Mouse (Mus musculus): Measurements from ENCODE around the gene Slc16a5. TPM values are rescaled to one million over a fixed set of nuclear protein-coding genes. Genes with fewer than 3 reads are reported as not detected.

The Slc16a5 gene
- total RNA-seq (2023), result 23.5 TPM

GRCm38 (mm10) chr11:115462243-115462891, at the start of gene Slc16a5:
Gene Slc16a5, plus strand, starts transcription at chr11:115462474.

GRCm38 (mm10) chr11:115419531-115420237, 42.6 kb upstream of the Slc16a5 start, which contains the start of the genes Atp5h and Kctd2:
Gene Atp5h, minus strand, starts transcription at chr11:115419962.
Gene Kctd2, plus strand, starts transcription at chr11:115420128.

GRCm38 (mm10) chr11:115439906-115440595, 22.2 kb upstream of the Slc16a5 start, which contains the start of gene Trim80:
Gene Trim80, plus strand, starts transcription at chr11:115440545.

GRCm38 (mm10) chr11:115475025-115475757, 12.9 kb downstream of the Slc16a5 start, which contains the start of gene Armc7:
Gene Armc7, plus strand, starts transcription at chr11:115475667.

GRCm38 (mm10) chr11:115491356-115492083, 29.2 kb downstream of the Slc16a5 start, which contains the start of gene Nt5c:
Gene Nt5c, minus strand, starts transcription at chr11:115491862.

GRCm38 (mm10) chr11:115514238-115514663, 52.0 kb downstream of the Slc16a5 start, which contains the start of gene Jpt1:
Gene Jpt1, minus strand, starts transcription at chr11:115514387.

Other genes starting within 250 kb of the Slc16a5 start
- gene Grin2c, start 195.2 kb upstream of the Slc16a5 start, total RNA-seq (2023), result not detected
- 19.3 TPM for gene Fdxr, start 185.4 kb upstream of the Slc16a5 start, total RNA-seq (2023)
- gene Fads6, start 164.8 kb upstream of the Slc16a5 start, total RNA-seq (2023), result 0.67 TPM
- not detected for gene Otop2, start 155.3 kb upstream of the Slc16a5 start, total RNA-seq (2023)
- not detected for gene Ush1g, start 140.4 kb upstream of the Slc16a5 start, total RNA-seq (2023)
- not detected for gene Otop3, start 127.7 kb upstream of the Slc16a5 start, total RNA-seq (2023)
- gene Hid1, start 94.7 kb upstream of the Slc16a5 start, total RNA-seq (2023), result 54.9 TPM
- gene Cdr2l, start 80.6 kb upstream of the Slc16a5 start, total RNA-seq (2023), result 3.3 TPM
- gene Mrpl58, start 58.7 kb upstream of the Slc16a5 start, total RNA-seq (2023), result 129 TPM
- 249 TPM for gene Atp5h, start 42.5 kb upstream of the Slc16a5 start, total RNA-seq (2023)
- gene Kctd2, start 42.3 kb upstream of the Slc16a5 start, total RNA-seq (2023), result 47.0 TPM
- not detected for gene Trim80, start 21.9 kb upstream of the Slc16a5 start, total RNA-seq (2023)
- 44.8 TPM for gene Armc7, start 13.2 kb downstream of the Slc16a5 start, total RNA-seq (2023)
- gene Nt5c, start 29.4 kb downstream of the Slc16a5 start, total RNA-seq (2023), result 116 TPM
- gene Jpt1, start 51.9 kb downstream of the Slc16a5 start, total RNA-seq (2023), result 225 TPM
- gene Sumo2, start 73.8 kb downstream of the Slc16a5 start, total RNA-seq (2023), result 234 TPM
- gene Nup85, start 102.0 kb downstream of the Slc16a5 start, total RNA-seq (2023), result 67.9 TPM
- 33.5 TPM for gene Mrps7, start 141.5 kb downstream of the Slc16a5 start, total RNA-seq (2023)
- 135 TPM for gene Gga3, start 141.6 kb downstream of the Slc16a5 start, total RNA-seq (2023)
- 65.7 TPM for gene Mif4gd, start 150.5 kb downstream of the Slc16a5 start, total RNA-seq (2023)
- 48.1 TPM for gene Slc25a19, start 165.8 kb downstream of the Slc16a5 start, total RNA-seq (2023)
- gene Grb2, start 246.1 kb downstream of the Slc16a5 start, total RNA-seq (2023), result 108 TPM

Data from CD8-positive naive resting alpha-beta T cell, adult 57 days (primary cell).